Mouse (Mus musculus) limb, embryonic 14.5 days (tissue): ENCODE results near the gene Ncoa5. TPM values are rescaled to one million over a fixed set of nuclear protein-coding genes. Genes with fewer than 3 reads are reported as not detected.

Experiments
- ATAC-seq: fragments of 200-750 bp; cut with Nextera tagmentation; 2 replicates; pipeline ENCODE4 v1.8.0; 2017; ENCODE audit warnings: low read depth, moderate number of reproducible peaks, moderate TSS enrichment; ENCODE audit not compliant: low FRiP score
- DNase-seq: peaks from one replicate; pipeline ENCODE4 v3.0.0-alpha.2; 2015; ENCODE audit warnings: low spot score
- H3K27ac ChIP-seq: fragments of 300-500 bp; sonication (generic); replicated peaks from 2 replicates; pipeline ENCODE4 v1.5.1; 2014; ENCODE audit warnings: low read depth, mild to moderate bottlenecking, low read length, moderate library complexity, mixed read lengths
- H3K27me3 ChIP-seq: fragments of 300-500 bp; sonication (generic); 2 replicates; pipeline ENCODE4 v1.6.1; 2014; ENCODE audit warnings: low read length, mixed read lengths; ENCODE audit not compliant: control insufficient read depth, insufficient read depth
- H3K36me3 ChIP-seq: fragments of 300-500 bp; sonication (generic); 2 replicates; pipeline ENCODE4 v1.6.1; 2014; ENCODE audit warnings: mild to moderate bottlenecking, low read length, moderate library complexity, mixed read lengths; ENCODE audit not compliant: control insufficient read depth, insufficient read depth
- H3K4me1 ChIP-seq: fragments of 300-500 bp; sonication (generic); 2 replicates; pipeline ENCODE4 v1.6.1; 2014; ENCODE audit warnings: antibody characterized with exemption, low read length, mixed read lengths; ENCODE audit not compliant: control insufficient read depth, insufficient read depth
- H3K4me2 ChIP-seq: fragments of 300-500 bp; sonication (generic); replicated peaks from 2 replicates; pipeline ENCODE4 v1.6.1; 2014; ENCODE audit warnings: low read depth, mild to moderate bottlenecking, low read length, moderate library complexity; ENCODE audit not compliant: severe bottlenecking
- H3K4me3 ChIP-seq: fragments of 300-500 bp; sonication (generic); replicated peaks from 2 replicates; pipeline ENCODE4 v1.5.1; 2014; ENCODE audit warnings: low read length
- H3K9ac ChIP-seq: fragments of 300-500 bp; sonication (generic); 2 replicates; pipeline ENCODE4 v1.6.1; 2014; ENCODE audit warnings: mild to moderate bottlenecking, low read depth, low read length, moderate library complexity; ENCODE audit not compliant: severe bottlenecking
- H3K9me3 ChIP-seq: fragments of 300-500 bp; sonication (generic); 2 replicates; pipeline ENCODE4 v1.6.1; 2016; ENCODE audit warnings: low read length; ENCODE audit not compliant: control insufficient read depth
- POLR2A ChIP-seq: fragments of 200-500 bp; IDR thresholded peaks from 2 replicates; pipeline ENCODE4 v1.8.0; 2012; ENCODE audit warnings: inconsistent platforms, mild to moderate bottlenecking, moderate library complexity, borderline replicate concordance; ENCODE audit not compliant: insufficient read depth, insufficient read length; ENCODE audit errors: extremely low read depth
- WGBS: fragments of 180-500 bp; shearing (Covaris S2); extraction: QIAGEN DNeasy Blood & Tissue Kit; methylation state at CpG from one replicate; pipeline ENCODE4 v1.1.7; 2014; 5-methylcytosine and 5-hydroxymethylcytosine counted together
- polyA plus RNA-seq, 2 experiments: library from polyadenylated mRNA; depleted of rRNA in 1 of 2; stranded (reverse) in 1 of 2; unstranded in 1 of 2; fragments of >200 nt; fragmentation: Nextera tagmentation in 1 of 2; extraction: Ambion mirVana in 1 of 2; gene quantifications; 2 replicates each; pipeline versions ENCODE4 v1.2.1 to v1.2.3; 2012 to 2014

Gene Ncoa5
- polyA plus RNA-seq, 2 experiments: 58.7 to 77.3 TPM

GRCm38 (mm10) chr2:164968451-164968851 lies 66.2 kb downstream of the Ncoa5 start:
- H3K36me3 ChIP-seq: no peaks in the 10 kb centered on the region
- H3K27me3 ChIP-seq: peaks cover 61% of the 10 kb centered on the region
- TF ChIP-seq POLR2A: no peak
- peak overlapping the region; percentile 49 for H3K4me2 ChIP-seq
- H3K9ac ChIP-seq: no peak overlapping the region
- peak overlapping the region; percentile 26 for H3K4me3 ChIP-seq
- 2% methylated on average over 25 of the region's 29 CpGs for WGBS
- peak; percentile 86 for ATAC-seq
- no peak overlapping the region for H3K27ac ChIP-seq
- peak; percentile 81 for DNase-seq
- H3K4me1 ChIP-seq: peaks cover 12% of the 10 kb centered on the region; the same call in 1 of the 2 replicates
- H3K9me3 ChIP-seq: no peaks in the 10 kb centered on the region

GRCm38 (mm10) chr2:164967761-164968440 lies 66.8 kb downstream of the Ncoa5 start:
- no peak overlapping the region for H3K9ac ChIP-seq
- H3K27ac ChIP-seq: no peak overlapping the region
- DNase-seq (no peak), ATAC-seq (0 out of 2 replicates have a peak, but pooled peaks have one; percentile 43)
- peaks cover 61% of the 10 kb centered on the region for H3K27me3 ChIP-seq
- WGBS: 2% methylated on average over 56 of the region's 65 CpGs
- no peaks in the 10 kb centered on the region for H3K9me3 ChIP-seq
- H3K4me3 ChIP-seq: peak overlapping the region; percentile 26
- H3K4me2 ChIP-seq: peak overlapping the region; percentile 49
- H3K36me3 ChIP-seq: no peaks in the 10 kb centered on the region
- no peak for TF ChIP-seq POLR2A
- peaks cover 12% of the 10 kb centered on the region; the same call in 1 of the 2 replicates for H3K4me1 ChIP-seq

- no peaks in the 10 kb centered on the region for H3K9me3 ChIP-seq
- DNase-seq (no peak), ATAC-seq (no peak)
- no peak overlapping the region for H3K27ac ChIP-seq
- no peak for TF ChIP-seq POLR2A
- no peak overlapping the region for H3K9ac ChIP-seq
- peaks cover 12% of the 10 kb centered on the region; the same call in 1 of the 2 replicates for H3K4me1 ChIP-seq
- H3K4me2 ChIP-seq: no peak overlapping the region
- H3K27me3 ChIP-seq: peaks cover 61% of the 10 kb centered on the region
- no peaks in the 10 kb centered on the region for H3K36me3 ChIP-seq
- no peak overlapping the region for H3K4me3 ChIP-seq
- WGBS: 12% methylated on average over 6 of the region's 6 CpGs
Observed at GRCm38 (mm10) chr2:164967193-164967592, 67.5 kb downstream of the Ncoa5 start.

- DNase-seq: peak; percentile 66
- Histone ChIP-seq H3K4me3 (no peak overlapping the region), H3K4me1 (peaks cover 12% of the 10 kb centered on the region; the same call in 1 of the 2 replicates), H3K9ac (no peak overlapping the region), H3K9me3 (no peaks in the 10 kb centered on the region), H3K27ac (no peak overlapping the region), H3K4me2 (no peak overlapping the region), H3K27me3 (peaks cover 53% of the 10 kb centered on the region), H3K36me3 (no peaks in the 10 kb centered on the region)
- ATAC-seq: no peak
- no peak for TF ChIP-seq POLR2A
- WGBS: 25% methylated on average over 8 of the region's 8 CpGs
Observed at GRCm38 (mm10) chr2:164966381-164966780, 68.3 kb downstream of the Ncoa5 start.

- Histone ChIP-seq H3K4me2 (no peak overlapping the region), H3K4me3 (no peak overlapping the region), H3K4me1 (peaks cover 7% of the 10 kb centered on the region; the same call in 1 of the 2 replicates), H3K9me3 (no peaks in the 10 kb centered on the region), H3K27ac (no peak overlapping the region), H3K27me3 (peaks cover 39% of the 10 kb centered on the region), H3K9ac (no peak overlapping the region), H3K36me3 (no peaks in the 10 kb centered on the region)
- ATAC-seq (no peak), DNase-seq (no peak)
- WGBS: 79% methylated on average over 1 of the region's 1 CpGs
- TF ChIP-seq POLR2A: no peak
Observed at GRCm38 (mm10) chr2:164964981-164965380, 69.7 kb downstream of the Ncoa5 start.
